Mouse (Mus musculus): ENCODE results near the gene Dok5.

GRCm38 (mm10) chr2:170772885-170773270, 41.3 kb downstream of the Dok5 start:
- no peak for TF ChIP-seq CTCF (conservative IDR thresholded peaks at IDR 0.05; ENCODE audit: low read length)
- TF ChIP-seq POU5F1 (IDR thresholded peaks at IDR 0.05; ENCODE audit: borderline replicate concordance, low read length): no peak
- TF ChIP-seq NANOG (IDR thresholded peaks at IDR 0.05; ENCODE audit: borderline replicate concordance, low read length): no peak
